Mouse (Mus musculus) yolk sac, embryonic 10.5 days (tissue): ENCODE results near the gene Tcf7l2.

Experiments used
- DNase-seq: peaks from one replicate; pipeline ENCODE4 v3.0.0-alpha.2; 2017; ENCODE audit warnings: low spot score

Gene Tcf7l2

GRCm38 (mm10) chr19:55732499-55732898, 9.1 kb upstream of the Tcf7l2 start:
- no peak for DNase-seq

GRCm38 (mm10) chr19:55732994-55733393, 8.6 kb upstream of the Tcf7l2 start:
- no peak for DNase-seq

- DNase-seq = no peak
Observed at GRCm38 (mm10) chr19:55736016-55736415, 5.6 kb upstream of the Tcf7l2 start.

- DNase-seq = no peak
Observed at GRCm38 (mm10) chr19:55739713-55740112, 1.9 kb upstream of the Tcf7l2 start.

GRCm38 (mm10) chr19:55740753-55741438, 724 bp upstream of the Tcf7l2 start:
- DNase-seq = no peak

- peak; percentile 69 for DNase-seq
Observed at GRCm38 (mm10) chr19:55742386-55743000, 873 bp downstream of the Tcf7l2 start.

GRCm38 (mm10) chr19:55743001-55743556, 1.5 kb downstream of the Tcf7l2 start:
- DNase-seq = peak; percentile 80

- DNase-seq = peak; percentile 85
Observed at GRCm38 (mm10) chr19:55743557-55744441, 2.2 kb downstream of the Tcf7l2 start.

GRCm38 (mm10) chr19:55744576-55745191, 3.1 kb downstream of the Tcf7l2 start:
- DNase-seq = no peak

GRCm38 (mm10) chr19:55745192-55745578, 3.6 kb downstream of the Tcf7l2 start:
- peak; percentile 37 for DNase-seq

- DNase-seq = no peak
Observed at GRCm38 (mm10) chr19:55746241-55746640, 4.6 kb downstream of the Tcf7l2 start.

GRCm38 (mm10) chr19:55747237-55747925, 5.8 kb downstream of the Tcf7l2 start:
- no peak for DNase-seq

- DNase-seq = no peak
Observed at GRCm38 (mm10) chr19:55747926-55748291, 6.3 kb downstream of the Tcf7l2 start.

GRCm38 (mm10) chr19:55748801-55749200, 7.2 kb downstream of the Tcf7l2 start:
- no peak for DNase-seq

GRCm38 (mm10) chr19:55749532-55749931, 7.9 kb downstream of the Tcf7l2 start:
- no peak for DNase-seq

GRCm38 (mm10) chr19:55750048-55750447, 8.4 kb downstream of the Tcf7l2 start:
- no peak for DNase-seq

GRCm38 (mm10) chr19:55750465-55750864, 8.8 kb downstream of the Tcf7l2 start:
- DNase-seq = no peak

- DNase-seq = no peak
Observed at GRCm38 (mm10) chr19:55752861-55753260, 11.2 kb downstream of the Tcf7l2 start.

GRCm38 (mm10) chr19:55754303-55754702, 12.7 kb downstream of the Tcf7l2 start:
- no peak for DNase-seq

GRCm38 (mm10) chr19:55755462-55755861, 13.8 kb downstream of the Tcf7l2 start:
- DNase-seq = no peak

- no peak for DNase-seq
Observed at GRCm38 (mm10) chr19:55756707-55757106, 15.1 kb downstream of the Tcf7l2 start.
